Mouse (Mus musculus): ENCODE measurements around the gene Msmo1. TPM values are rescaled to one million over a fixed set of nuclear protein-coding genes. Genes with fewer than 3 reads are reported as not detected.

The Msmo1 gene
- total RNA-seq (2022): 1 to 10 TPM; 5.1 to 9.7 (median 7.5) TPM

- peak; percentile 96 for DNase-seq (ENCODE audit: low spot score)
Observed at GRCm38 (mm10) chr8:64733271-64733943, at the start of gene Msmo1. TSS of gene Msmo1 (minus strand) at chr8:64733792.

- DNase-seq (ENCODE audit: low spot score): no peak
Observed at GRCm38 (mm10) chr8:64781947-64782346, 48.4 kb upstream of the Msmo1 start.

- DNase-seq (ENCODE audit: low spot score): no peak
Observed at GRCm38 (mm10) chr8:64777925-64778324, 44.3 kb upstream of the Msmo1 start.

GRCm38 (mm10) chr8:64774136-64774535 is 40.5 kb upstream of the Msmo1 start:
- DNase-seq (ENCODE audit: low spot score): no peak

- no peak for DNase-seq (ENCODE audit: low spot score)
Observed at GRCm38 (mm10) chr8:64770814-64771213, 37.2 kb upstream of the Msmo1 start.

GRCm38 (mm10) chr8:64769586-64769985 is 36.0 kb upstream of the Msmo1 start:
- DNase-seq (ENCODE audit: low spot score): no peak

- no peak for DNase-seq (ENCODE audit: low spot score)
Observed at GRCm38 (mm10) chr8:64768645-64769044, 35.1 kb upstream of the Msmo1 start.

GRCm38 (mm10) chr8:64767047-64767446 is 33.5 kb upstream of the Msmo1 start:
- DNase-seq (ENCODE audit: low spot score): no peak

- no peak for DNase-seq (ENCODE audit: low spot score)
Observed at GRCm38 (mm10) chr8:64764075-64764474, 30.5 kb upstream of the Msmo1 start.

- DNase-seq (ENCODE audit: low spot score): no peak
Observed at GRCm38 (mm10) chr8:64762751-64763150, 29.2 kb upstream of the Msmo1 start.

GRCm38 (mm10) chr8:64761430-64761829 is 27.8 kb upstream of the Msmo1 start:
- DNase-seq (ENCODE audit: low spot score): no peak

- DNase-seq (ENCODE audit: low spot score): no peak
Observed at GRCm38 (mm10) chr8:64757956-64758355, 24.4 kb upstream of the Msmo1 start.

- no peak for DNase-seq (ENCODE audit: low spot score)
Observed at GRCm38 (mm10) chr8:64746215-64747058, 12.8 kb upstream of the Msmo1 start.

GRCm38 (mm10) chr8:64740547-64741211 is 7.1 kb upstream of the Msmo1 start:
- DNase-seq (ENCODE audit: low spot score): no peak

GRCm38 (mm10) chr8:64738916-64739315 is 5.3 kb upstream of the Msmo1 start:
- no peak for DNase-seq (ENCODE audit: low spot score)

- no peak for DNase-seq (ENCODE audit: low spot score)
Observed at GRCm38 (mm10) chr8:64736767-64737323, 3.3 kb upstream of the Msmo1 start.

GRCm38 (mm10) chr8:64735161-64735560 is 1.6 kb upstream of the Msmo1 start:
- DNase-seq (ENCODE audit: low spot score): no peak

GRCm38 (mm10) chr8:64732596-64732995 is 996 bp downstream of the Msmo1 start:
- DNase-seq (ENCODE audit: low spot score): no peak

GRCm38 (mm10) chr8:64728156-64728555 is 5.4 kb downstream of the Msmo1 start:
- no peak for DNase-seq (ENCODE audit: low spot score)

- DNase-seq (ENCODE audit: low spot score): no peak
Observed at GRCm38 (mm10) chr8:64726190-64726695, 7.3 kb downstream of the Msmo1 start.

- no peak for DNase-seq (ENCODE audit: low spot score)
Observed at GRCm38 (mm10) chr8:64723206-64723605, 10.4 kb downstream of the Msmo1 start.

GRCm38 (mm10) chr8:64717868-64718267 is 15.7 kb downstream of the Msmo1 start:
- no peak for DNase-seq (ENCODE audit: low spot score)
